Mouse (Mus musculus): ENCODE results near the gene Olfr320. TPM values are rescaled to one million over a fixed set of nuclear protein-coding genes. Genes with fewer than 3 reads are reported as not detected.

The Olfr320 gene
- polyA plus RNA-seq, 1 experiment from 2014 or later, result not detected

DNA sequence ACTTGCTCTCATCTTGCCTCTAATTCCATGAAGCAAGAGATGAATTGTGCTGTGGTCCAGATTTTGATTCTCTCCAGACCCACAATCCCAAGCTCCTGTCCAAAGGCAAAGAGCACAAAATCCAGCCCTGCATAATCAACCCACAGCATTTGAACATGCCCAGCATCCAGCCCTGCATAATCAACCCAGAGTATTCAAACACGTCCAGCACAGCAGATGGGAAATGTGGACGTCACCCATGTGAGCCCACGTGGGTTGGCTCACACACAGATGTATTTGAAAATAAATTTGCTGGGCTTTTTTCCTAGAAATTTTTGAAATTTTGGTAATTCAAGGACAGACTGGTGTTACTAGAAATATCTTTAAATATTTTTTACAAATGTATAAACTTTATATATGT is 52.5 kb downstream of the Olfr320 start:
- no peaks in the 10 kb centered on the region for H3K27me3 ChIP-seq (replicated peaks; ENCODE audit: control insufficient read depth, insufficient read depth, low read length)
- H3K4me1 ChIP-seq (replicated peaks; ENCODE audit: control insufficient read depth, insufficient read depth, low read length), result no peaks in the 10 kb centered on the region
- H3K9ac ChIP-seq (ENCODE audit: low read depth, low read length), result no peak overlapping the region
- H3K4me2 ChIP-seq (replicated peaks; ENCODE audit: low read depth), result no peak overlapping the region
- no peaks in the 10 kb centered on the region for H3K9me3 ChIP-seq (ENCODE audit: control insufficient read depth)
- 64% methylated on average over 3 of the region's 3 CpGs for WGBS
- H3K36me3 ChIP-seq (ENCODE audit: control insufficient read depth, insufficient read depth), result no peaks in the 10 kb centered on the region
- no peak overlapping the region for H3K4me3 ChIP-seq (ENCODE audit: low read depth, low read length)
- TF ChIP-seq CTCF (IDR thresholded peaks at IDR 0.05; ENCODE audit: low read depth), result no peak
- no peak overlapping the region for H3K27ac ChIP-seq (ENCODE audit: low read depth, low read length)
- ATAC-seq, result no peak

Other genes starting within 250 kb of the Olfr320 start
- not detected in 2 replicates for gene Gm12253, start 248.5 kb upstream of the Olfr320 start, polyA plus RNA-seq (2015; fragmentation: Nextera tagmentation; extraction: Ambion mirVana)
- gene Lypd9, start 228.2 kb upstream of the Olfr320 start, polyA plus RNA-seq (2015; fragmentation: Nextera tagmentation; extraction: Ambion mirVana), result not detected in 2 replicates
- gene Olfr30, start 218.8 kb upstream of the Olfr320 start, polyA plus RNA-seq (2015; fragmentation: Nextera tagmentation; extraction: Ambion mirVana), result not detected in 2 replicates
- gene Olfr332, start 188.5 kb upstream of the Olfr320 start, polyA plus RNA-seq (2015; fragmentation: Nextera tagmentation; extraction: Ambion mirVana), result not detected in 2 replicates
- gene Olfr331, start 178.5 kb upstream of the Olfr320 start, polyA plus RNA-seq (2015; fragmentation: Nextera tagmentation; extraction: Ambion mirVana), result not detected in 2 replicates
- gene Olfr330, start 146.3 kb upstream of the Olfr320 start, polyA plus RNA-seq (2015; fragmentation: Nextera tagmentation; extraction: Ambion mirVana), result not detected in 2 replicates
- gene Olfr329-ps, start 134.7 kb upstream of the Olfr320 start, polyA plus RNA-seq (2015; fragmentation: Nextera tagmentation; extraction: Ambion mirVana), result not detected in 2 replicates
- gene Olfr328, start 125.5 kb upstream of the Olfr320 start, polyA plus RNA-seq (2015; fragmentation: Nextera tagmentation; extraction: Ambion mirVana), result not detected in 2 replicates
- not detected in 2 replicates for gene Olfr224, start 110.5 kb upstream of the Olfr320 start, polyA plus RNA-seq (2015; fragmentation: Nextera tagmentation; extraction: Ambion mirVana)
- gene Olfr325, start 103.4 kb upstream of the Olfr320 start, polyA plus RNA-seq (2015; fragmentation: Nextera tagmentation; extraction: Ambion mirVana), result not detected in 2 replicates
- not detected in 2 replicates for gene Olfr324, start 86.0 kb upstream of the Olfr320 start, polyA plus RNA-seq (2015; fragmentation: Nextera tagmentation; extraction: Ambion mirVana)
- 24.5 and 49.3 TPM in 2 replicates for gene 2210407C18Rik, start 65.0 kb upstream of the Olfr320 start, polyA plus RNA-seq (2015; fragmentation: Nextera tagmentation; extraction: Ambion mirVana)
- not detected in 2 replicates for gene Olfr323, start 50.6 kb upstream of the Olfr320 start, polyA plus RNA-seq (2015; fragmentation: Nextera tagmentation; extraction: Ambion mirVana)
- not detected in 2 replicates for gene Trim58, start 40.6 kb upstream of the Olfr320 start, polyA plus RNA-seq (2015; fragmentation: Nextera tagmentation; extraction: Ambion mirVana)
- gene Olfr322, start 22.3 kb upstream of the Olfr320 start, polyA plus RNA-seq (2015; fragmentation: Nextera tagmentation; extraction: Ambion mirVana), result not detected in 2 replicates
- gene Olfr319, start 18.1 kb downstream of the Olfr320 start, polyA plus RNA-seq (2015; fragmentation: Nextera tagmentation; extraction: Ambion mirVana), result not detected in 2 replicates
- gene Olfr318, start 42.9 kb downstream of the Olfr320 start, polyA plus RNA-seq (2015; fragmentation: Nextera tagmentation; extraction: Ambion mirVana), result not detected in 2 replicates
- not detected in 2 replicates for gene Olfr317, start 58.1 kb downstream of the Olfr320 start, polyA plus RNA-seq (2015; fragmentation: Nextera tagmentation; extraction: Ambion mirVana)
- gene Olfr316, start 71.6 kb downstream of the Olfr320 start, polyA plus RNA-seq (2015; fragmentation: Nextera tagmentation; extraction: Ambion mirVana), result not detected in 2 replicates
- not detected in 2 replicates for gene Olfr315, start 92.1 kb downstream of the Olfr320 start, polyA plus RNA-seq (2015; fragmentation: Nextera tagmentation; extraction: Ambion mirVana)
- gene Olfr314, start 101.9 kb downstream of the Olfr320 start, polyA plus RNA-seq (2015; fragmentation: Nextera tagmentation; extraction: Ambion mirVana), result not detected in 2 replicates
- 1.9 and 4.1 TPM in 2 replicates for gene Fam183b, start 120.9 kb downstream of the Olfr320 start, polyA plus RNA-seq (2015; fragmentation: Nextera tagmentation; extraction: Ambion mirVana)
- gene Olfr313, start 133.9 kb downstream of the Olfr320 start, polyA plus RNA-seq (2015; fragmentation: Nextera tagmentation; extraction: Ambion mirVana), result not detected in 2 replicates
- gene Olfr312, start 148.1 kb downstream of the Olfr320 start, polyA plus RNA-seq (2015; fragmentation: Nextera tagmentation; extraction: Ambion mirVana), result not detected in 2 replicates
- gene Olfr311, start 158.2 kb downstream of the Olfr320 start, polyA plus RNA-seq (2015; fragmentation: Nextera tagmentation; extraction: Ambion mirVana), result not detected in 2 replicates
- 1.6 and 1.9 TPM in 2 replicates for gene Gm12258, start 166.1 kb downstream of the Olfr320 start, polyA plus RNA-seq (2015; fragmentation: Nextera tagmentation; extraction: Ambion mirVana)
- 1.9 and 2.1 TPM in 2 replicates for gene 2810021J22Rik, start 186.1 kb downstream of the Olfr320 start, polyA plus RNA-seq (2015; fragmentation: Nextera tagmentation; extraction: Ambion mirVana)
- gene Zfp39, start 223.1 kb downstream of the Olfr320 start, polyA plus RNA-seq (2015; fragmentation: Nextera tagmentation; extraction: Ambion mirVana), result 1.5 and 1.6 TPM in 2 replicates
- not detected in 2 replicates for gene Btnl10, start 236.8 kb downstream of the Olfr320 start, polyA plus RNA-seq (2015; fragmentation: Nextera tagmentation; extraction: Ambion mirVana)

Data from intestine, postnatal 0 days (tissue).